21 mouse cellular contexts compared by ENCODE assay signal in genomic region chr8:109468112-109468511, GRCm38 (mm10). TPM values are rescaled to one million over a fixed set of nuclear protein-coding genes. Genes with fewer than 3 reads are reported as not detected.
A peak's percentile ranks its signal among the peaks of the same experiment; 100 is the strongest.
DNase-seq lines count a peak whose midpoint lies in the region; ATAC-seq and TF ChIP-seq lines count a peak whose summit lies in the region.
"Had no signal": no experiment of that assay in that cellular context is flagged by ENCODE, and none has a peak within 500 bp of the region (broad histone marks: within the 10 kb centered on the region; RNA-seq: fewer than 3 reads in every experiment).

No protein-coding gene starts in this region.

- ATAC-seq in forebrain, embryonic 11.5 days (replicated peaks; ENCODE audit: low FRiP score): no peak
- ATAC-seq in midbrain, embryonic 11.5 days (ENCODE audit: low FRiP score): no peak
- no peak for ATAC-seq in midbrain, postnatal 0 days (ENCODE audit: low FRiP score)
- no peak for ATAC-seq in midbrain, embryonic 13.5 days
- ATAC-seq: CD4-positive, CD25-positive, alpha-beta regulatory T cell, adult 4 months; forebrain, embryonic 15.5 days had no signal

- peak overlapping the region; percentile 16 for H3K27ac ChIP-seq in forebrain, embryonic 10.5 days
- no peak overlapping the region for H3K27ac ChIP-seq in forebrain, embryonic 11.5 days (ENCODE audit: low read depth, low read length)
- H3K27ac ChIP-seq in midbrain, embryonic 11.5 days (ENCODE audit: low read depth, low read length): no peak overlapping the region
- no peak overlapping the region for H3K27ac ChIP-seq in midbrain, postnatal 0 days (ENCODE audit: low read depth, low read length)
- peak overlapping the region; percentile 67 for H3K27ac ChIP-seq in midbrain, embryonic 13.5 days
- H3K27ac ChIP-seq: embryonic facial prominence, embryonic 10.5 days; forebrain, embryonic 15.5 days; heart, embryonic 13.5 days; hindbrain, embryonic 15.5 days had no signal

- DNase-seq in forebrain, embryonic 10.5 days (ENCODE audit: extremely low spot score, low spot score): no peak
- DNase-seq in forebrain, embryonic 11.5 days (ENCODE audit: low spot score): no peak
- peak; percentile 82 for DNase-seq in midbrain, embryonic 11.5 days (ENCODE audit: low spot score, missing footprints)
- no peak for DNase-seq in midbrain, postnatal 0 days (ENCODE audit: low spot score)
- DNase-seq in layer of hippocampus, adult 8-10 months (ENCODE audit: low spot score in 2 of 2): no peak
- DNase-seq in left cerebral cortex, adult 8-10 months (ENCODE audit: low spot score in 2 of 2): no peak
- DNase-seq: adrenal gland, adult 8-10 months; adrenal gland, postnatal 36 days; B cell, adult 2 months; cerebellum, adult 2 months; gastrocnemius, postnatal 36 days; heart, postnatal 36 days had no signal

- no peak overlapping the region for H3K4me3 ChIP-seq in forebrain, embryonic 10.5 days
- H3K4me3 ChIP-seq in forebrain, embryonic 11.5 days (ENCODE audit: low read depth, low read length): no peak overlapping the region
- H3K4me3 ChIP-seq in midbrain, embryonic 11.5 days (ENCODE audit: low read depth, low read length): no peak overlapping the region
- H3K4me3 ChIP-seq in midbrain, postnatal 0 days (ENCODE audit: low read depth, low read length): no peak overlapping the region
- H3K4me3 ChIP-seq in midbrain, embryonic 13.5 days (replicated peaks): no peak overlapping the region
- H3K4me3 ChIP-seq: embryonic facial prominence, embryonic 10.5 days; forebrain, embryonic 15.5 days; heart, embryonic 13.5 days; hindbrain, embryonic 15.5 days had no signal

- H3K9ac ChIP-seq in forebrain, embryonic 11.5 days (ENCODE audit: low read length): no peak overlapping the region
- no peak overlapping the region for H3K9ac ChIP-seq in midbrain, embryonic 11.5 days (ENCODE audit: low read length)
- H3K9ac ChIP-seq in midbrain, postnatal 0 days (replicated peaks; ENCODE audit: low read length, poor library complexity, severe bottlenecking): no peak overlapping the region
- no peak overlapping the region for H3K9ac ChIP-seq in midbrain, embryonic 13.5 days (replicated peaks)
- H3K9ac ChIP-seq: forebrain, embryonic 15.5 days; heart, embryonic 13.5 days; hindbrain, embryonic 15.5 days had no signal

- H3K4me2 ChIP-seq in forebrain, embryonic 11.5 days (ENCODE audit: low read depth, low read length, severe bottlenecking): no peak overlapping the region
- no peak overlapping the region for H3K4me2 ChIP-seq in midbrain, embryonic 11.5 days
- no peak overlapping the region for H3K4me2 ChIP-seq in midbrain, postnatal 0 days (ENCODE audit: low read depth, low read length, poor library complexity, severe bottlenecking)
- H3K4me2 ChIP-seq in midbrain, embryonic 13.5 days (replicated peaks): no peak overlapping the region
- H3K4me2 ChIP-seq: forebrain, embryonic 15.5 days; heart, embryonic 13.5 days; hindbrain, embryonic 15.5 days had no signal

- H3K27me3 ChIP-seq in forebrain, embryonic 10.5 days (ENCODE audit: poor library complexity, severe bottlenecking): peaks cover 38% of the 10 kb centered on the region
- no peaks in the 10 kb centered on the region for H3K27me3 ChIP-seq in forebrain, embryonic 11.5 days (ENCODE audit: control insufficient read depth, insufficient read depth, low read length)
- no peaks in the 10 kb centered on the region for H3K27me3 ChIP-seq in midbrain, embryonic 11.5 days (ENCODE audit: control insufficient read depth, insufficient read depth, low read length)
- no peaks in the 10 kb centered on the region for H3K27me3 ChIP-seq in midbrain, postnatal 0 days (ENCODE audit: insufficient read depth, low read length)
- no peaks in the 10 kb centered on the region for H3K27me3 ChIP-seq in midbrain, embryonic 13.5 days
- H3K27me3 ChIP-seq: hindbrain, embryonic 15.5 days had no signal

- TF ChIP-seq CTCF in midbrain, postnatal 0 days (IDR thresholded peaks at IDR 0.05): no peak

- 83% methylated on average over 11 of the region's 11 CpGs for WGBS in forebrain, embryonic 10.5 days
- 78% methylated on average over 11 of the region's 11 CpGs for WGBS in forebrain, embryonic 11.5 days
- 83% methylated on average over 11 of the region's 11 CpGs for WGBS in midbrain, embryonic 11.5 days
- 77% methylated on average over 11 of the region's 11 CpGs for WGBS in midbrain, postnatal 0 days
- WGBS in midbrain, embryonic 13.5 days: 84% methylated on average over 11 of the region's 11 CpGs

- no peaks in the 10 kb centered on the region for H3K36me3 ChIP-seq in forebrain, embryonic 10.5 days (replicated peaks)
- no peaks in the 10 kb centered on the region for H3K36me3 ChIP-seq in forebrain, embryonic 11.5 days (ENCODE audit: control insufficient read depth, insufficient read depth, low read length)
- no peaks in the 10 kb centered on the region for H3K36me3 ChIP-seq in midbrain, embryonic 11.5 days (ENCODE audit: control insufficient read depth, insufficient read depth, low read length)
- H3K36me3 ChIP-seq in midbrain, postnatal 0 days (ENCODE audit: insufficient read depth, low read length): no peaks in the 10 kb centered on the region
- H3K36me3 ChIP-seq in midbrain, embryonic 13.5 days: no peaks in the 10 kb centered on the region
- H3K36me3 ChIP-seq: embryonic facial prominence, embryonic 10.5 days; forebrain, embryonic 15.5 days; G1E; heart, embryonic 13.5 days; hindbrain, embryonic 15.5 days had no signal

- H3K4me1 ChIP-seq in forebrain, embryonic 10.5 days: peaks cover 73% of the 10 kb centered on the region
- peaks cover 27% of the 10 kb centered on the region for H3K4me1 ChIP-seq in forebrain, embryonic 11.5 days (replicated peaks; ENCODE audit: control insufficient read depth, insufficient read depth, low read length)
- peaks cover 23% of the 10 kb centered on the region; the same call in 1 of the 2 replicates for H3K4me1 ChIP-seq in midbrain, embryonic 11.5 days (ENCODE audit: control insufficient read depth, insufficient read depth, low read length)
- peaks cover 25% of the 10 kb centered on the region for H3K4me1 ChIP-seq in midbrain, postnatal 0 days (ENCODE audit: insufficient read depth, low read length)
- H3K4me1 ChIP-seq in midbrain, embryonic 13.5 days (replicated peaks): peaks cover 77% of the 10 kb centered on the region

- no peaks in the 10 kb centered on the region for H3K9me3 ChIP-seq in forebrain, embryonic 10.5 days
- H3K9me3 ChIP-seq in forebrain, embryonic 11.5 days (ENCODE audit: control insufficient read depth, low read length): no peaks in the 10 kb centered on the region
- H3K9me3 ChIP-seq in midbrain, embryonic 11.5 days (ENCODE audit: control insufficient read depth, low read length): no peaks in the 10 kb centered on the region
- no peaks in the 10 kb centered on the region for H3K9me3 ChIP-seq in midbrain, postnatal 0 days (ENCODE audit: low read length)
- no peaks in the 10 kb centered on the region for H3K9me3 ChIP-seq in midbrain, embryonic 13.5 days
- H3K9me3 ChIP-seq: embryonic facial prominence, embryonic 10.5 days; forebrain, embryonic 15.5 days; heart, embryonic 13.5 days; hindbrain, embryonic 15.5 days had no signal

RNA-seq across cellular contexts. Expression of gene Pmfbp1, which starts 25.7 kb away (rescaled TPM):
- polyA plus RNA-seq in forebrain, embryonic 10.5 days (2016; fragmentation: Nextera tagmentation; extraction: Ambion mirVana): 0.09 TPM in 2 replicates
- polyA plus RNA-seq in forebrain, embryonic 11.5 days (2014; fragmentation: Nextera tagmentation; extraction: Ambion mirVana): 0.19 and 0.25 TPM in 2 replicates
- polyA plus RNA-seq in midbrain, embryonic 11.5 days (2014; fragmentation: Nextera tagmentation; extraction: Ambion mirVana): 3.1 TPM in 2 replicates
- total RNA-seq in midbrain, postnatal 0 days (2014; rRNA removed): 2.2 and 2.7 TPM in 2 replicates
- polyA plus RNA-seq in midbrain, postnatal 0 days (2015; fragmentation: Nextera tagmentation; extraction: Ambion mirVana): 1.2 TPM in 2 replicates
- polyA plus RNA-seq in midbrain, embryonic 13.5 days (2015; fragmentation: Nextera tagmentation; extraction: Ambion mirVana): 1.8 and 2.5 TPM in 2 replicates
- under 1 TPM in 2 of 4 experiments, not detected in 2; 0.20 to 0.45 TPM for total RNA-seq in layer of hippocampus, adult 8-10 months (2022)
- under 1 TPM; 0.11 to 0.40 (median 0.28) TPM for total RNA-seq in left cerebral cortex, adult 8-10 months (2022)
- total RNA-seq: adrenal gland, adult 8-10 months; adrenal gland, postnatal 36 days; gastrocnemius, adult 8-10 months; gastrocnemius, postnatal 36 days; heart, postnatal 36 days had no signal
- polyA plus RNA-seq: CD4-positive, CD25-positive, alpha-beta regulatory T cell, adult 4 months; G1E; heart, postnatal 0 days had no signal

Comparison
In these comparisons a context has a peak if more than half of its experiments do, and no peak if none do; other contexts are left out.
1. H3K27ac ChIP-seq: peak in forebrain, embryonic 10.5 days (single experiment) and midbrain, embryonic 13.5 days (single experiment); none in forebrain, embryonic 11.5 days (single experiment), midbrain, embryonic 11.5 days (single experiment) and midbrain, postnatal 0 days (single experiment).